Mouse (Mus musculus) heart, postnatal 36 days (tissue): ENCODE data around the gene Rgl1. TPM values are rescaled to one million over a fixed set of nuclear protein-coding genes. Genes with fewer than 3 reads are reported as not detected.
A peak's percentile ranks its signal among the peaks of the same experiment; 100 is the strongest.

Experiments
- DNase-seq, 2 experiments: peaks; one replicate each; pipeline ENCODE4 v3.0.0; 2021 to 2022
- intact Hi-C: fragments of 180-260 bp; cut with DNase I; formaldehyde crosslinking; loops from one replicate; pipeline ENCODE4 v1.15.1; 2025
- total RNA-seq, 2 experiments: library from RNA; stranded (reverse); gene quantifications; 2 replicates each; pipeline ENCODE4 v1.2.3; 2021

Gene Rgl1
- total RNA-seq, 2 experiments from 2014 or later, result 34.9 to 38.3 TPM

DNA sequence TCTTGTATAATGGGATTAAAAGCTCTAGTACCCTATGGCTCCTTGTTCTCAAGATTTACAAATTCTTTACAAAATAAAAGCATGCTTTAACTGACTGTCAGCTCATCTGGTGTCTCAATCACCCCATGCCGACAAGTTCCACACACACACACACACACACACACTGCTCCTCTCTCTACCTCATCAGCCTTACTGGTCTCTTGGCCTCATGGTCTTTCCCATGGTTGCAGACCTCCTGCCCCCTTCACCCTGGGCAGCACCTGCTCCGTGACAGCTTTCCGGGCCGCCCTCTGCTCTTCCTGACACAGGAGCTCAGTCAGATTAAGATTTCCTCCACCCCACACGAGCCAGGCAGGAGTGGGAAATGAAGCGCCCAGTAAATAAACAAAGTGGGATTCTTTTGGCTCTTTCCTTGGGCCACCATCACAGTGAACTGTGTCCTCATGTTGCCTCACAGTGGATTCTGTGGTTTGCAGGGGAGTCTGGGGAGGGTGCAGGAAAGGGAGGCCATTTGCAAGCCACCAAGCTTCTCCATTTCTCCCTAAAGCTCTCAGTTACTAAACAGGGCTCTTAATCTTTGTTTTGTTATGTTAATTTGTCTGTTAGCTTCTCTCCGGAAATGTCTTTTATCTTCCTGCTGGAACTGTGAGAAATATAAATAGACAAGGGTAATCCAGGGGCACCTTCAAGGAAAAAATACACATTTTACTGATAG, 193.2 kb downstream of the Rgl1 start:
- intact Hi-C loops, result no loop called here
- DNase-seq, result no peak

DNA sequence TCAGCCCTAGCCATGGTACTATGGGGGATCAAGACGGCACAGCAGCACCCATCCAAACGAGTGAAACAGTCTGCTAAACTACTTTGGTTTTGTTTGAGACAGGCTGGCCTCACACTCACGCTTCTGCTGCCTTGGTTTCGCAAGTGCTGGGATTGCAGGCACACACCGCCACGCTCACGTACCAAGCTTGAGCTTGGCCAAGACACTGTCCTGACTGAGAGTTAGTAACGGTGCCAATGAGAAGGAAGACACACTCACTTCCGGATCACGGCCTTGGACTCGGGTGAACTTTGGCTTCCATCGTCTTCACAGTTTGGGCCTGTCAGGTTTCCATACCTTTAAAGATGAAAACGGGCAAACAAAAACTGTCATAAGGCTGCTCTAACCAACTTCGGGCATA, 194.8 kb downstream of the Rgl1 start:
- intact Hi-C loops, result no loop called here
- no peak for DNase-seq

DNA sequence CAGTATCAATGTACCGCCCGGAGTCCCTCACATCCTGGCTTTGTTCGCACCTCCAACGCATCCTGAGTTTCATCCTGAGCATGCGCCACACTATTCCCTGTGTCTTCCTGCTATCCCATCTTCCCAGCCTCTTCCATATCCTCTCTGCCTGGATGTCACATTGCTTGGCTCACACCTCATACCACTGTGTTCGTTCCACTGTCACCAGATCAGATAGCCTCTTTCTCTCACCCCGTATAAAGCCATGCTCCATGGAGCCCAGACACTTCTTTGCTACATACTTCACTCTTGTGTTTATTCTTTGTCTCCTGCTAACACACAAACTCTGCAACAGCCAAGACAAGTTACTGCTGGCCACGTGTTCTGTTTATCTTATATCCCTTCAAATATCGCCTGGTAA, 195.5 kb downstream of the Rgl1 start:
- no peak for DNase-seq
- intact Hi-C loops, result no loop called here

DNA sequence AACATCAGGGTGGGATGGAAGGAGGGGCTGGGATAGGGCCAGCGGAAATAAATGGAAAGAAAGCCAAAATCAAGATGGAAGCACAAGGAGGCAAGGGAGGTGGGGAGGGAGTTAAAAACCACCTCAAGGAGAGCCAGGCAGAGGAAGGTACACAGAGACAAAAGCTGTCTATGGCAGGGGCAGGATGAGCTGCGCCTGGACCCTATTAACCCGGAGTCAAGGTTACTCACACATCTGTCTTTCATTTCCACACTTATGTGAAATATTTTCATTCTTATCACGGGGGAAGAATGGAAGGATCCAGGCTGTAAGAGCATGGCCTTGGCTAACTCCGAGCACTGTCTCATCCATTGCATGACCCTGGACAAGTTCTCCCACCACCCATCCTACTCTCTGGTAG, 202.9 kb downstream of the Rgl1 start:
- no peak for DNase-seq

DNA sequence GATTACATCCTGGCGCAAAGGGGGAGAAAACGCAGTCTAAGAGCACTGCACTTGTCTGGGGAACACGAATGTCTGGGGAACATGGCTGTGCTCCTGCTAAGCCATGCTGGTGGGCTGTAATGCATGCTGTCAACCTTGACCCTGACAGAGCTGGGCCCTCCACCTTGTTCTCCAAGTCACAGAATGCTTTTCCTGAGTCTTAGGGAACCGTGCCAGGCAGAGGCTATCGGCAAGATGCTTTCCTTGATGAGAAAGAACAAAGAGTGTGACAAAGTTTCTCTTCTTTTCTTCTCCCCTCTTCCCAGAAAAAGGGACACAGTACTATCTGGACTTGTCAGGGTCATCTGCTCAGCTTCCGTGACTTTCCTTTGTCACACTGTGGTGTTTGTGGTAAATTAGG, 203.3 kb downstream of the Rgl1 start:
- no peak for DNase-seq
- intact Hi-C loops, result no loop called here

More for the DNA sequence above, 202.9 kb downstream of the Rgl1 start:
- intact Hi-C loops, result no loop called here

DNA sequence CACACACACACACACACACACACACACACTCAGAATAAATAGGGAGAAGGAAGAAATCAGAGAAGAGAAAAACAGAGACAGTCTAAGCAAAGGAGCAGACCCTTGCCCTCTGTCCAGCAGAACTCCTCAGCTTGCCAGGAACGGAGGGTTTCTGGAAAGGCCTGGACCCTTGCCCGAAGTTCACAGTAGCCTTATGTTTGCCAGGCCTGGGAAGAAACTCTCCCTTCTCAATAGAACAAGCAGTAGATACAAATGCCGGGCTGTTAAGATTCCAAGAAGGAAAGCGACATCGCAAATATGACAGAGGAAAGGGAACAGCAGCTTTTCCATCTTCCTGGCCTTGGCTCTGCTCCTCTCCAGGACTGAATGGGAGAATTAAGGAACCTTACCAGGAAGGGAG, 205.7 kb downstream of the Rgl1 start:
- intact Hi-C loops, result loop anchor here (2.0 kb wide), 1 partner anchor 16 kb away; no protein-coding TSS in a partner anchor
- peak in 1 of 2 experiments; percentile 48 for DNase-seq

DNA sequence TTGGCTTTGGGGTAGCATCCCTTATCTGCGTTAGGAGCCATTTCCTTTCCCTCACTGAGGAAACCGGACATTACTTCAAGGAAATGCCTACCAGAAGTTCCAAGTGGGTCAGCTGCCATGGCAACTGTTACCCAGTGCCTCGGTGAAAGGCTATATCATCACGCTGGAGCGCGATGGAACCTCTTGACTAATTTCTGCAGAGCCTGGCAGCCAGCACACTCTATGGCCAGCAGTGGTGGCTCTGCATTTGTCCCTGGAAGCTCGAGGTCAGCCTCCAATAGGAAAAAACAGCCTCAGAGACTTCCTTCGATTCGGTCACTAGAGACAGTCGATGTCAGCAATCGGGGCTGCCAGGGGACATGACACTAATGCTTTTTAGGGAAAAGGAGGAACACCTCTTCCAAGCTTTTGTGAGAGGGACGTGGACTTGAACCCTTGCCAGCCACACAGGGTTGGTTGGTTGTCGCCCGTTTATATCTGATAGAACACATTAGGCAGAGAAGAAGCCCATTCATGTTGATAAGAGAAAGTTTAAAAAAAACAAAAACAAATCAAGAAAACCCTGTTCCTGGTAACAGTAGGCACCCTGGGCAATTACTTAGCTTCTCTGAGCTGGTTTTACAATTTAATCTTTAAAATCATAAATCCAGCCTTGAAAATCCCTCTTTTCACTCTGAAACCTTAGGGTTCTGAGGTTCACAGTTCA, 209.4 kb downstream of the Rgl1 start:
- DNase-seq, result peak; percentile 50 to 72
- intact Hi-C loops, result loop anchor here (1.0 to 2.0 kb wide), 2 partner anchors 50 to 69 kb away; no protein-coding TSS in a partner anchor

DNA sequence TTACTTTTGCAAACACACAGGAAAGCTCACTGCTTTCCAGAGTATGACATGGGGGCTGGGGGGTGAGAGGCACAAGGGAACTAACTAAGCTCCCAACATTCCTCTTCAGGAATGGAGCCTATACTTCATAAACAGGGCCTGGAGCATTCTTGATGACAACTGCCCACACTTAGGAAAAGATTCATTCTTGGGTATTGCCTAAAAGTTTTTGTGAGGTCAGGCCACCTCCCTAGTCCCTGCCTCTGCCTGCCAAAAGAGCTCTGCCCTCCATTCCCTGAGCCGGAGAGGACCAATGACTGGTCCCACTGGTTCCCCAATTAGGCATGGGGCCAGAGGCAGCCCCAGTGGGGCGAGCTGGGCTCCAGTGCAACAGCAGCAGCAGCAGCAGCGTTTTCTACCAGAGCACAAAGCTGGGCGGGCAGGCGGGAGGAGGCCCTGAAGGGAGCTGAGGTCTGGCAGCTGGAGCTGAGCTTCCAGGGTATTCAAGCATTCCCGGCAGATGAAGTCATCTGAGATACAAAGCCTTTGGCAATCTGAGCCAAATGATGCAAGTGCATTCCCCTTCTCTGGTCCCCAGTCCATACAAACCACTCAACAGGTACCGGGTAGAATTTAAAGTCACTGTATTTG, 210.1 kb downstream of the Rgl1 start:
- intact Hi-C loops, result loop anchor here (1.0 to 2.0 kb wide), 2 partner anchors 51 to 69 kb away; no protein-coding TSS in a partner anchor
- DNase-seq, result peak; percentile 67 to 82

DNA sequence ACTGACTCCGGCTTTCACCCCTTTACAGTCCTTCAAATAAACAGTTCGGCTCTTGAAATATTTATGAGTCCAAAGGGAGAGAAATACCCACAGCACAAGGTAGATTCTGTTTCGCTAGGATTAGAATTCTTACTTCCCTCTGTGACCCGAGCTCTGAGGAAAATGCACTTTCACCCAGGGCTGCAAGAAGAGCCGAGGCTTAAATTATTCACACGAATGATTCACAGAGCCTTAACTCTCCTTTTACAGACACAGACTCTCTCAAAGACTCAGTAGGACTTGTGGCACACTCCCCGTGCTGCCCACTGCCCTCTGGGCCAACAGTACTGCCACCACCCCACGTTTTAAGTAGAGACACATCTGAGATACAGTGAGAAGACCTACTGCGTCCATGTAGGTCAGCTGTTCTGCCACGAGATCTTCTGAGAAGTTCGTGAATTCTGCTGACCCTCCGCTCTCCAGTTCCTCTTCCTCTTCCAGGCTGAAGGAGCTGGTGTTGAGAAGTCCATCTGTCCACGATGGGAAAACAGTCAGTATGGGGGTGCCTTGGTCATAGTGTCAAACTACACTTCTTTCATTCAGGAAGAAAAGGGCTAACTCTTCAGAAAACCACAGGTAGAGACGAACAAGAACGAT, 212.1 kb downstream of the Rgl1 start:
- intact Hi-C loops, result no loop called here
- DNase-seq, result no peak

DNA sequence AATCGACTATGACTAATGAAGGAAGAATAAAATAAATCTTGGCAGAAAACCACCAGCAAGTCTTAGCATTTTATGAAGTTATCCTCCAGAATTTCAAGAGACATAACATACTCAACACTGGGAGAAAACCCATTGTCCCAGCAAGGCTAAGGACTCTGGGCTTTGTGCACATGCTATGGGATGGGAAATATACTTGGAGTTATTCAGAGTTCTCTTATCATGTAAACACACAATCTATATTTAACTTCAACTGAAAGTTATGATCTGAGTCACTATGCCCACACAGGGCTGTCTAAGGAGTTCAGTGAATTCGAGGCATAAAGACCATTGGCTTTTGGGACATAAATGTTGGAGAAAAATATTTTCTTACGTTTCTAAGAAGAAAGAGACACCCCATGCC, 215.2 kb downstream of the Rgl1 start:
- intact Hi-C loops, result no loop called here
- no peak for DNase-seq

DNA sequence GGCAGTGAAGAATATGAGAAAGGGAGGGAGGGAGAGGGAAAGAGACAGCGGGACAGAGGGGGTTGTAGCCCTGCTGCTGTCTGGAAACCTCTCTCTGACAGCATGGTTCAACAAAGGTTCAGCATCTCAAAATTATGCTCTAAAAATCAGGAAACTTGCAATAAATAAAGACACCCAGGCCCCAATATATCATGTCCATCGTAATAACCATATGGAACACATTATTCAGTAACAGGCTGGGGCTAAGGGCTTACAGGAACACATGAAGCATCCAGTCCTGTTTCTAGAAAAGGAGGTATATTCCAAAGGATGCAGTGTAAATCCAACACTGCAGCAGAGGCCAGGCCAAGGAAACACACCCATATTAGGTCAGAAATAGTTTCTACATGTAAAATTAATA, 215.6 kb downstream of the Rgl1 start:
- no peak for DNase-seq
- intact Hi-C loops, result no loop called here

DNA sequence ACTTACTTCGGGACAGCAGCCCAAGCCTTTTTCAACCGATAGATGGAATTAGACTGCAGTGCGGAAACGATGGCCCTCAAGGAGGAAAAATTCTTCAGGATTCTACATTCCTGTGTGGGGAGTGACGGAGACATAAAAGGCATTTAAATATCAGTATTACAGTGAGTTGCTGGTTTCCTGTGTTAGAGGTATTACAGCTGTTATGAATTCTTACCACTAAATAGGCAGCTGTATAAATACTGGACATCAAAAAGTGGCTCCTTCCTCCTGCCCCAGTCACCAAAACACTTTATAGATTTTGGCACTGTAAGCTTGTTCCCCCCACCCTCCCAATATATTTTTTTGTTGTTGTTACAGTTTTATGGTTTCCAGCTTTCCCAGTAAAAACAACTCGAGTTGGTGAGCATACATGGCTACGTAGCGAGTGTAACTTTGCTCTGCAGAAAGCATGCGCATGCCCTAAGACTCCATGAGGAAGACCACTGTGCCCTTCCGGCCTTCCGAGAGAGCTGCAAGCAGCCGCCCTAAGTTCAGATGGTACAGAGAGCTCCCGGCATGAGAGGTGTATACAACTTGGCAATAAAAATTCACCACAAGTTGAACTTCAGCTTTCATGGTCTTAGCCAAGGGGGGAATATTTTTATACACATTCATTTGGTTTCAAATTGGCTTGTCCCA, 217.0 kb downstream of the Rgl1 start:
- no peak for DNase-seq
- intact Hi-C loops, result no loop called here

DNA sequence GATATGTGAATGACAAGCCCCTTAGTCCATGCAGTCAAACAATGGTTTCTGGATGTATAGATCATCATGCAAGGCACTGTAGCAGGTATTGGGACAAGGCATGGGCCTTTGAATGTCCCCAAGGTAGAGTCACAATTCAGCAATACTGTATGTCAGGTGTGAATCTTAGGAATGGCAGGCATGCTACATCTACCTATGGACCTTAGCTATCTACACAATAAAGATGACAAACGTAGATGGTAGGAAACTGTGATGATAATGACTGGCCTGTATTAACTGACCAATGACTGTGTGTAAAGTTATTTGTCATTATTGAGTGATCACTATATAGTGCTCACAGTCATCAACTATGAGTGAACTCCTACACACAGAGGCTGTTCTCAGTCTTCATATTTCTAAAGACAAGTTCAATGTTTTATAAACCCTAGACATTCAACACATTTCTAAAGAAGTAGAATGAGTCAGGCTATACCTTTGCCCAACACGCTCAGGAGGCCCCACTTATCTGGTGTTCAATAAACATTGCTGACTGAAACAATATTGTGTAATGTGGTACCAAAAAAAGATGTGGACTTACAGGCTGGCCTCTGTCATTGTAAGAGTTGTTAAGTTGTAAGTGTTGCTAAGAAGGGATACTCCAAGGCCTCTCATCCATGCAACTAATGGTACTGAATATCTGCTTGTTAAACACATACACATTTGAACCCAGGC, 222.5 kb downstream of the Rgl1 start:
- no peak for DNase-seq
- intact Hi-C loops, result no loop called here

DNA sequence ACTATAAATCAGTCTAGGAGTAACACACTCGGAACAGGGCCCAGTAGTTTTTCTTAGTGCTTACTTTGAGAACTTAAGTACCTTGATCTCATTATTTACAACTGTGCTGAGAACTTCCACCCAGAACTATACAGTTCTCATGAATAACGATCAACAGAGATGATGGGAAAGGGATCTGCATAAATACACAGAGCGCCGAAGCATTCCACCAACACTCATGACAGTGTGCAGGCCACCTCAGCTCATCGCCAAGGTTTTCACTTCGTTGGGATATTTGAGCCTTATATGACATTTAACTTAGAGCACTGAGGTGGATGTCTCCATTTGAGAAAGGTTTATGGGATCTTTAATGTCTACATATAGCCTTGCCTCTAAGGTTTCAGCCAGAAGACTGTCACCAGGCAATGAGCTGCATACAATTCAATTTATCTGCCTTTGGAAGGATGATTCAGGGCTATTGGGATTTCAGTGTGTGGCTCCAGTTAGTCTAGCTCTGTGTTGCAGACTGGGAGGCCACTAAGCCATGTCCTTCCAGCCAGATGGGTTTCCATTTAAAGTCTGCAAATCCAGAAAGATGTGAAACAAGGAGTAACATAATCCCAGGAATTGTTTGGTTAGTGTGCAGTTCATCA, 223.3 kb downstream of the Rgl1 start:
- DNase-seq, result no peak

DNA sequence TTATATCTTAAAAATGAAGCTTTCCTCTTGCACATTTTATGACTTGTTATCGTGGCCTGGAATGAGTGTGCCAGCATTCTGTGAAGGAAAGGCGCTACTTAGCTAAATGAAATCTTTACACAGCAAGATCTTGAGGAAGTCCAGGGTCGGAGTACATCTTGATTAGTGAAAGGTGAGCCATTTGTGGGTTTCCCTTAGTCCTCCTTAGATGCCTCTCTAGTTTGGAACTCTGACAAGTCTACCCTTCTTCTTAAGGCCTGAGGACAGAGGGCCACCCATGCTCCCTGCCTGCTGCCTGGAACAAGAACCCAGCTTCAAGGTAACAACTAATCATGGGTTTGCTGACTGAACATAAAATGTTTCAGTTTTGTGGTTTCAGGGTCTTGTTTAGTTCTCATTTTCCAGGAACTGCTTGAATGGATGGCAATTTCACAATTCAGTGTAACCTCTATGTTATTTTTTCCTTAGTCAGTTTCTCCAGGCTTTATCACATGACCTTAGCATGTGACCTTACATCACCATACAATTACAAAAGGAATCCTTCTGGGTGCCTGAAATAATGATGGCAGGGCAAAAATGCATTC, 225.8 kb downstream of the Rgl1 start:
- intact Hi-C loops, result no loop called here
- DNase-seq, result no peak

More for the DNA sequence above, 223.3 kb downstream of the Rgl1 start:
- intact Hi-C loops, result no loop called here

DNA sequence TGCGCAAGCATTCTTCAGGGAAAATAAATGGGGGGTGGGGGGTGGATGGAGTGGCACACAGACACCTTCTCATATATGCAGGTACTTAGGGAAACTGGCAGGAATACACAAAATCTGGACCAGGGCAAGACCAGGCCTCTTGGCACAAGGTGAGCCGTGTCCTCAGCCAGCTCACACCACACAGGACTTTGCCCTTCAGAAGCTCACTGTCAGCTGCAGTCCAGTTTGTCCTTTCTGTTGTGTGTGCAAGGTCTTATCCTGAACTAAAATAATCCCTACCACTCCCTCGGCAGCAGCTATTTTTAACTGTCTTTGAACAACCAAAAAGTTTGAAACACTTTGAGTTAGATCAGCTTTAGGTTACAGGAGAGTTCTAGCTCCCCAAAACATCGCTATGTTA, 227.3 kb downstream of the Rgl1 start:
- no peak for DNase-seq
- intact Hi-C loops, result no loop called here

DNA sequence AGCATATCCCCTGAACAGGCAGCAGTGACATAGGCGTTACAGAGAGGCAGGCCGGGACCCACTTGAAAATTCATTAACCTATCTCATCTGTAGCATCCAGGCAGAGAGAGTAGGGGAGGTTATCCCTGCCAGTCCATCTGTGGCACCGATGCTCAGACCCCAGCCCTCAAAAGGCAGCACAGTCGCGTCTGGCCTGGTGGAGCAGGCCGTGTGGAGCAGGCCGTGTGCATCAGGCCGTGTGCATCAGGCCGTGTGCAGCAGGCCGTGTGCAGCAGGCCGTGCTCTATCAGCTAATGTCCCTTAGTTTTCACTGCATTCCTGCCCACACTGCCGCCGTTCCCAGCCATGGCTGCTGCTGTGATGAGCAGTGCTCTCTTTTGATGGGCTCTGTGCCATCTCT, 229.0 kb downstream of the Rgl1 start:
- no peak for DNase-seq

DNA sequence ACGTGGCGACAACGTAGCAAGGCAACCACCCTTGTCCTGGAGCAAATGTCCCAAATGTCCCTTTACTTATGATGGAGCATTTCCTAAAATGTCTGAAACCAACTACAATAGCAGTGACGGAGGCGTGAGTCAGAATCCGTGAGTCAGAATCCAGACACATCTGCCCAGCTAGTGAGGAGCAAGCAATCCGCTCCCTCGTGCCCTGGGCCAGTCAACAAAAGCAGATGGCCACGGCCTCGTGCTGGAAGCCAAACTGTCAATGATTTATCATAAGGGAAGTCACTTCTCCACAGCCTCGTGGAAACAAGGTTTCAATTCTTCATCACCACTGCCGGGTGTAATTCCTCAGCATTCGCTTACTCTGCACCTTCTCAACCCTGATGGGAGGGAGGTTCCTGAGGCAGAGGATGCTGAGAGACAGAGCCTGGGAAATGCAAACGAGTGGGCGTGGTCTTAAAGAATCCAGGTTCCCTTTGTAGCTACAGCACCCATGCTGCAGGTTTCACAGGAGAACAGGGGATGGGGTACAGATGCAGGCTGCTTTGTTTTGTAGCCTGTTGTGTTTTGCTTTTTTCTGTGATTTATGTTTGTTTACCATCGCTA, 229.6 kb downstream of the Rgl1 start:
- intact Hi-C loops, result no loop called here
- DNase-seq, result no peak

More for the DNA sequence above, 229.0 kb downstream of the Rgl1 start:
- intact Hi-C loops, result no loop called here

DNA sequence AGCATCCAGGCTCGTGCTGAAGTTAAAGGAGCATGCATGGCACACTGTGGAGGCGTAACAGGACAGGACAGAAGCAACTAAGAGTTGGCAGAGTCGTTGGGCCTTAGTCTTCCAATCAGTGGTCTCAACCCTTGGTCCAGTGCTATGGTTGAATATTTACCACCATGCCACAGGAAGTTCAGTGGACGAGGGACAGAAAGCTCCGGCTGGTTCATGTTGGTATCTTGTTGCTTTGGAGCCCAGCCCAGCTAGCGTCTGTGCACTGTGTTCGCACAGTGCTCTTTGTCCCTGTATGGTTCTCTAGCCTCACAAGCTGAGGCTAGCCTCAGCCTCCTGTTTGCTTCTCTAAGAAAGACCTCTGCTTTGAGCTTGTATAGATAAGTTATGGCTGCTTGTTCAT, 231.6 kb downstream of the Rgl1 start:
- intact Hi-C loops, result no loop called here

More for the DNA sequence above, 231.6 kb downstream of the Rgl1 start:
- DNase-seq, result no peak
